Mouse (Mus musculus) bone marrow macrophage, adult 2 months (primary cell): ENCODE measurements at regions not wholly inside any gene's neighbourhood (a gene's known extent, or its start where the extent isn't known, plus 50 kb on each side); places are given as distances from the start of the nearest gene placed in this dataset.

Experiments used
- CTCF ChIP-seq: IDR thresholded peaks from 2 replicates; pipeline ENCODE4 v1.5.1; 2012; ENCODE audit warnings: low read depth, mild to moderate bottlenecking, low read length, moderate library complexity
- POLR2A ChIP-seq: IDR thresholded peaks from 2 replicates; pipeline ENCODE4 v1.6.1; 2012; ENCODE audit warnings: mild to moderate bottlenecking, low read depth, low read length, borderline replicate concordance

- no peak for TF ChIP-seq POLR2A
- no peak for TF ChIP-seq CTCF
These were observed 190.3 kb downstream of the Rplp1 start for GRCm38 (mm10) chr9:61724070-61724469.
